Mouse (Mus musculus): ENCODE measurements around the gene Sh3pxd2a.

GRCm38 (mm10) chr19:47338396-47339164 lies 125.6 kb downstream of the Sh3pxd2a start:
- TF ChIP-seq CTCF (IDR thresholded peaks at IDR 0.05) (no peak), POLR2A (IDR thresholded peaks at IDR 0.05; ENCODE audit: insufficient read depth, low read depth, low read length) (no peak), EP300 (IDR thresholded peaks at IDR 0.05; ENCODE audit: insufficient read depth, low read depth, low read length) (no peak)

Measured in heart, adult 2 months (tissue).